ENCODE assay signal across 8 mouse cellular contexts in genomic region chr7:15982729-15983407, GRCm38 (mm10). TPM values are rescaled to one million over a fixed set of nuclear protein-coding genes. Genes with fewer than 3 reads are reported as not detected.
DNase-seq lines count a peak whose midpoint lies in the region; TF ChIP-seq lines count a peak whose summit lies in the region.

No protein-coding gene starts in this region.

- no peaks in the 10 kb centered on the region for H3K9me3 ChIP-seq in heart, embryonic 10.5 days

- peak; percentile 95 for TF ChIP-seq CTCF in heart, adult 2 months (IDR thresholded peaks at IDR 0.05)

- no peak overlapping the region for H3K9ac ChIP-seq in heart, adult 2 months (ENCODE audit: low read depth, low read length)

- 18% methylated on average over 4 of the region's 4 CpGs for WGBS in heart, adult 2 months
- WGBS in heart, embryonic 10.5 days: 45% methylated on average over 4 of the region's 4 CpGs

- no peak overlapping the region for H3K4me3 ChIP-seq in heart, adult 2 months
- no peak overlapping the region for H3K4me3 ChIP-seq in heart, embryonic 10.5 days

- H3K27ac ChIP-seq in heart, adult 2 months: peak overlapping the region; percentile 76
- no peak overlapping the region for H3K27ac ChIP-seq in heart, embryonic 10.5 days

- H3K36me3 ChIP-seq in heart, adult 2 months (ENCODE audit: control insufficient read depth, insufficient read depth, low read length): no peaks in the 10 kb centered on the region
- peaks cover 60% of the 10 kb centered on the region for H3K36me3 ChIP-seq in heart, embryonic 10.5 days

- TF ChIP-seq POLR2A in heart, adult 2 months (IDR thresholded peaks at IDR 0.05; ENCODE audit: insufficient read depth, low read depth, low read length): no peak

- no peaks in the 10 kb centered on the region for H3K27me3 ChIP-seq in heart, adult 2 months (ENCODE audit: control insufficient read depth, insufficient read depth, low read length)
- no peaks in the 10 kb centered on the region for H3K27me3 ChIP-seq in heart, embryonic 10.5 days (ENCODE audit: insufficient read depth, poor library complexity, severe bottlenecking)

- H3K79me2 ChIP-seq in heart, adult 2 months (replicated peaks; ENCODE audit: control insufficient read depth, insufficient read depth, low read length): peaks cover 2% of the 10 kb centered on the region; the same call in 1 of the 2 replicates

- intact Hi-C loops in heart, adult 2 months (cut with DNase I): loop anchor here (1.0 to 5.0 kb wide), 3 partner anchors 34 to 174 kb away; no protein-coding TSS in a partner anchor

- peaks cover 8% of the 10 kb centered on the region for H3K4me1 ChIP-seq in heart, adult 2 months (ENCODE audit: control insufficient read depth, insufficient read depth, low read length)
- H3K4me1 ChIP-seq in heart, embryonic 10.5 days: peaks cover 35% of the 10 kb centered on the region

- peak in 1 of 2 experiments; percentile 16 for DNase-seq in heart, adult 2 months
- DNase-seq in heart, embryonic 10.5 days (ENCODE audit: low spot score): no peak
- DNase-seq in spleen, postnatal 36 days (ENCODE audit: low spot score in 2 of 2): peak; percentile 41 to 60
- no peak for DNase-seq in spleen, postnatal 4 days (ENCODE audit: low spot score in 2 of 2)
- peak; percentile 55 for DNase-seq in embryo, embryonic 11 days
- DNase-seq in retina, adult 2 months (ENCODE audit: low read depth, low spot score): peak; percentile 20
- DNase-seq in layer of hippocampus, adult 8-10 months (ENCODE audit: low spot score in 2 of 2): no peak
- DNase-seq in gastrocnemius, adult 8-10 months (ENCODE audit: low spot score in 2 of 2): no peak

- TF ChIP-seq EP300 in heart, adult 2 months (IDR thresholded peaks at IDR 0.05; ENCODE audit: insufficient read depth, low read depth, low read length): no peak

RNA-seq across cellular contexts. Expression of gene Ehd2, which starts 15.5 kb away (rescaled TPM):
- total RNA-seq in heart, adult 2 months (2021): 10 to 100 TPM; 76.8 to 91.3 TPM
- polyA plus RNA-seq in heart, adult 2 months (2012; rRNA removed): 81.9 and 100 TPM in 2 replicates
- polyA plus RNA-seq in heart, embryonic 10.5 days (2016; fragmentation: Nextera tagmentation; extraction: Ambion mirVana): 22.1 and 26.2 TPM in 2 replicates
- 10 to 100 TPM in 1 of 4 experiments, 1 to 10 TPM in 3; 6.3 to 10.3 (median 8.7) TPM for total RNA-seq in layer of hippocampus, adult 8-10 months (2022)
- total RNA-seq in gastrocnemius, adult 8-10 months (2022): 10 to 100 TPM; 23.7 to 32.7 (median 28.2) TPM

RNA-seq across cellular contexts. Expression of gene Nop53, which starts 37.0 kb away (rescaled TPM):
- total RNA-seq in heart, adult 2 months (2021): 100 to 1,000 TPM; 117 to 143 TPM
- polyA plus RNA-seq in heart, adult 2 months (2012; rRNA removed): 56.3 and 60.0 TPM in 2 replicates
- polyA plus RNA-seq in heart, embryonic 10.5 days (2016; fragmentation: Nextera tagmentation; extraction: Ambion mirVana): 136 and 152 TPM in 2 replicates
- total RNA-seq in layer of hippocampus, adult 8-10 months (2022): 100 to 1,000 TPM; 103 to 147 (median 122) TPM
- total RNA-seq in gastrocnemius, adult 8-10 months (2022): 10 to 100 TPM; 76.2 to 96.3 (median 82.3) TPM

Comparison
In these comparisons a context has a peak if more than half of its experiments do, and no peak if none do; other contexts are left out.
1. DNase-seq: peak in spleen, postnatal 36 days (2 of 2), embryo, embryonic 11 days (single experiment) and retina, adult 2 months (single experiment); none in heart, embryonic 10.5 days (single experiment), spleen, postnatal 4 days (0 of 2), layer of hippocampus, adult 8-10 months (0 of 2) and gastrocnemius, adult 8-10 months (0 of 2).